Mouse (Mus musculus): ENCODE measurements at regions not wholly inside any gene's neighbourhood (a gene's known extent, or its start where the extent isn't known, plus 50 kb on each side); places are given as distances from the start of the nearest gene placed in this dataset.
A peak's percentile ranks its signal among the peaks of the same experiment; 100 is the strongest.

- DNase-seq = no peak
- Histone ChIP-seq H3K36me3 (ENCODE audit: control insufficient read depth, insufficient read depth, low read length) (no peaks in the 10 kb centered on the region), H3K4me2 (ENCODE audit: low read length) (no peak overlapping the region)
Observed at GRCm38 (mm10) chr1:16809370-16810150, 716.4 kb upstream of the 4930444P10Rik start.

DNA sequence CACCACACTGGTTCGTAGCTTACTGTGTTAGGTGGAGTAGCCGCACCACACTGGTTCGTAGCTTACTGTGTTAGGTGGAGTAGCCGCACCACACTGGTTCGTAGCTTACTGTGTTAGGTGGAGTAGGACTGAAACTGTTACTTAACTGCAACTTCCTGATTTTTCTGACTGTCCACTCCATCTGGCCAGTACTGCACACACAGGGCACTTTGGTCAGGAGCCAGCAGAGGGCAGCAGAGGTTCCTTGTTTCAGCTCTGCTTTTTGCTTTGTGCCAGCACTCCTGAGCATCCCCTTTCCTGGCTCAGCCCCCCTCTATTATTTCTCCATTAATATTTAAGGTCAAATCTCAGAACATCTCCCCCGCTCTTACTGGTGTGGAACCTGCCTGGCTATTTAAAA is 705.2 kb upstream of the 4930444P10Rik start:
- Histone ChIP-seq H3K9ac (replicated peaks; ENCODE audit: low read length) (no peak overlapping the region), H3K9me3 (ENCODE audit: control insufficient read depth, low read length) (no peaks in the 10 kb centered on the region), H3K4me3 (replicated peaks; ENCODE audit: low read depth, low read length) (no peak overlapping the region), H3K27ac (replicated peaks; ENCODE audit: low read depth, low read length) (no peak overlapping the region), H3K36me3 (ENCODE audit: control insufficient read depth, insufficient read depth, low read length) (no peaks in the 10 kb centered on the region), H3K4me1 (ENCODE audit: control insufficient read depth, insufficient read depth, low read length) (no peaks in the 10 kb centered on the region), H3K27me3 (ENCODE audit: control insufficient read depth, insufficient read depth, low read length) (no peaks in the 10 kb centered on the region), H3K4me2 (ENCODE audit: low read length) (no peak overlapping the region)
- DNase-seq (peak; percentile 80), ATAC-seq (ENCODE audit: low FRiP score, low TSS enrichment) (peak; percentile 74)
- WGBS = 75% methylated on average over 6 of the region's 6 CpGs

More at GRCm38 (mm10) chr1:16809370-16810150, 716.4 kb upstream of the 4930444P10Rik start:
- Histone ChIP-seq H3K4me3 (replicated peaks; ENCODE audit: low read depth, low read length) (no peak overlapping the region), H3K27me3 (ENCODE audit: control insufficient read depth, insufficient read depth, low read length) (no peaks in the 10 kb centered on the region), H3K27ac (replicated peaks; ENCODE audit: low read depth, low read length) (no peak overlapping the region), H3K4me1 (ENCODE audit: control insufficient read depth, insufficient read depth, low read length) (no peaks in the 10 kb centered on the region), H3K9me3 (ENCODE audit: control insufficient read depth, low read length) (no peaks in the 10 kb centered on the region), H3K9ac (replicated peaks; ENCODE audit: low read length) (no peak overlapping the region)
- WGBS = 93% methylated on average over 10 of the region's 10 CpGs
- ATAC-seq (ENCODE audit: low FRiP score, low TSS enrichment) = no peak

- no peak overlapping the region for H3K9ac ChIP-seq (replicated peaks; ENCODE audit: low read length)
- no peak overlapping the region for H3K27ac ChIP-seq (replicated peaks; ENCODE audit: low read depth, low read length)
- 91% methylated on average over 1 of the region's 1 CpGs for WGBS
- no peak overlapping the region for H3K4me2 ChIP-seq (ENCODE audit: low read length)
- H3K4me3 ChIP-seq (replicated peaks; ENCODE audit: low read depth, low read length) = no peak overlapping the region
- no peaks in the 10 kb centered on the region for H3K36me3 ChIP-seq (ENCODE audit: control insufficient read depth, insufficient read depth, low read length)
- no peaks in the 10 kb centered on the region for H3K27me3 ChIP-seq (ENCODE audit: control insufficient read depth, insufficient read depth, low read length)
- no peaks in the 10 kb centered on the region for H3K4me1 ChIP-seq (ENCODE audit: control insufficient read depth, insufficient read depth, low read length)
- no peaks in the 10 kb centered on the region for H3K9me3 ChIP-seq (ENCODE audit: control insufficient read depth, low read length)
- DNase-seq = no peak
- ATAC-seq (ENCODE audit: low FRiP score, low TSS enrichment) = no peak
Observed at GRCm38 (mm10) chr1:16796449-16796848, 703.3 kb upstream of the 4930444P10Rik start.

GRCm38 (mm10) chr1:16790733-16791309 is 697.7 kb upstream of the 4930444P10Rik start:
- 92% methylated on average over 4 of the region's 4 CpGs for WGBS
- no peak overlapping the region for H3K27ac ChIP-seq (replicated peaks; ENCODE audit: low read depth, low read length)
- H3K9me3 ChIP-seq (ENCODE audit: control insufficient read depth, low read length) = no peaks in the 10 kb centered on the region
- no peaks in the 10 kb centered on the region for H3K27me3 ChIP-seq (ENCODE audit: control insufficient read depth, insufficient read depth, low read length)
- ATAC-seq (ENCODE audit: low FRiP score, low TSS enrichment) (no peak; the same call in 1 of the 2 replicates), DNase-seq (no peak)
- no peak overlapping the region for H3K4me2 ChIP-seq (ENCODE audit: low read length)
- H3K4me3 ChIP-seq (replicated peaks; ENCODE audit: low read depth, low read length) = no peak overlapping the region
- no peak overlapping the region for H3K9ac ChIP-seq (replicated peaks; ENCODE audit: low read length)
- no peaks in the 10 kb centered on the region for H3K4me1 ChIP-seq (ENCODE audit: control insufficient read depth, insufficient read depth, low read length)
- H3K36me3 ChIP-seq (ENCODE audit: control insufficient read depth, insufficient read depth, low read length) = no peaks in the 10 kb centered on the region

GRCm38 (mm10) chr1:16779791-16780190 is 686.7 kb upstream of the 4930444P10Rik start:
- no peaks in the 10 kb centered on the region for H3K36me3 ChIP-seq (ENCODE audit: control insufficient read depth, insufficient read depth, low read length)
- WGBS = 54% methylated on average over 1 of the region's 1 CpGs
- no peaks in the 10 kb centered on the region for H3K9me3 ChIP-seq (ENCODE audit: control insufficient read depth, low read length)
- no peak overlapping the region for H3K4me3 ChIP-seq (replicated peaks; ENCODE audit: low read depth, low read length)
- no peaks in the 10 kb centered on the region for H3K4me1 ChIP-seq (ENCODE audit: control insufficient read depth, insufficient read depth, low read length)
- H3K27me3 ChIP-seq (ENCODE audit: control insufficient read depth, insufficient read depth, low read length) = no peaks in the 10 kb centered on the region
- no peak overlapping the region for H3K9ac ChIP-seq (replicated peaks; ENCODE audit: low read length)
- no peak overlapping the region for H3K27ac ChIP-seq (replicated peaks; ENCODE audit: low read depth, low read length)
- DNase-seq (no peak), ATAC-seq (ENCODE audit: low FRiP score, low TSS enrichment) (no peak)
- H3K4me2 ChIP-seq (ENCODE audit: low read length) = no peak overlapping the region

GRCm38 (mm10) chr1:16760951-16761350 is 667.8 kb upstream of the 4930444P10Rik start:
- DNase-seq (no peak), ATAC-seq (ENCODE audit: low FRiP score, low TSS enrichment) (no peak)
- no peaks in the 10 kb centered on the region for H3K9me3 ChIP-seq (ENCODE audit: control insufficient read depth, low read length)
- no peaks in the 10 kb centered on the region for H3K36me3 ChIP-seq (ENCODE audit: control insufficient read depth, insufficient read depth, low read length)
- no peak overlapping the region for H3K4me2 ChIP-seq (ENCODE audit: low read length)
- no peak overlapping the region for H3K9ac ChIP-seq (replicated peaks; ENCODE audit: low read length)
- WGBS = 100% methylated on average over 1 of the region's 1 CpGs
- H3K27ac ChIP-seq (replicated peaks; ENCODE audit: low read depth, low read length) = no peak overlapping the region
- no peaks in the 10 kb centered on the region for H3K4me1 ChIP-seq (ENCODE audit: control insufficient read depth, insufficient read depth, low read length)
- no peaks in the 10 kb centered on the region for H3K27me3 ChIP-seq (ENCODE audit: control insufficient read depth, insufficient read depth, low read length)
- H3K4me3 ChIP-seq (replicated peaks; ENCODE audit: low read depth, low read length) = no peak overlapping the region

Data from midbrain, embryonic 14.5 days (tissue).